Mouse (Mus musculus): ENCODE measurements at regions not wholly inside any gene's neighbourhood (a gene's known extent, or its start where the extent isn't known, plus 50 kb on each side); places are given as distances from the start of the nearest gene placed in this dataset.
"Not testable (repeated sequence)": the region's sequence is repeated elsewhere in the genome, so short reads cannot be mapped to it uniquely, and the experiment has no call there.

DNA sequence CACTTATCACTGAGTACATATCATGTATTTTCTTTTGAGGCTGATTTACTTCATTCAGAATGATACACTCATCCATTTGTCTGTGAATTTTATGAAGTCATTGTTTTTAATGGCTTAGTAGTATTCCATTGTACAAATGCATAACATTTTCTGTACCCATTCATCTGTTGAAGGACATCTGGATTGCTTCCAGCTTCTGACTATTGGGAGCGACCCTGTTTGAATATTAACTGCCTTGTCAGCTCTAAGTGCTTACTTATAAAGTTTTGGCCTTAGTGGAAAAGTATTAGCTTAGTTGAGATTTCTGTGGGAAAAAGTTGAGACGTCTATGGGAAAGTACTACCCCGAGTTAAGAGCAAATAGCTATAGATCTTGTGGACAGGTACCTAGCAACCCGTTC is 120.4 kb downstream of the Hnmt start:
- no peak for DNase-seq (ENCODE audit: low read depth, low spot score)

DNA sequence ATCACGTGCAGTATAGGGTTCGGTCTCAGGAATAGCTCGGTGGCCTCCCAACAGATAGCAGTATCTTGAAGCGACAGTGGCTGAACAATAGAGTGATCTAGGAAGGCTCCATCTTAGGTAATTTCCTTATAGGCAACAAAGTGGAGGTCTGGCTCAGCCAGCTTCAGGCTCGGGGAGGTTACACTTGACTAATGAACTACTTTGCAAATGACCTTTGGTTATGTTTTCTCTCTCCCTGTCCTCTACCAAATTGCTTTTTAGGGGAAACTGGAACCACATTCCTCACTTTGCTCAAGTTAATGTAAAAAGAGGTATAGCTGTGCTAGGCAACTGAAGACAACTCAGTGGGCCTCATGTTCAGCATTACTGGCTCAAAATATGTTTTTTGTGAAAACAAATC is 122.3 kb downstream of the Hnmt start:
- no peak for DNase-seq (ENCODE audit: low read depth, low spot score)

DNA sequence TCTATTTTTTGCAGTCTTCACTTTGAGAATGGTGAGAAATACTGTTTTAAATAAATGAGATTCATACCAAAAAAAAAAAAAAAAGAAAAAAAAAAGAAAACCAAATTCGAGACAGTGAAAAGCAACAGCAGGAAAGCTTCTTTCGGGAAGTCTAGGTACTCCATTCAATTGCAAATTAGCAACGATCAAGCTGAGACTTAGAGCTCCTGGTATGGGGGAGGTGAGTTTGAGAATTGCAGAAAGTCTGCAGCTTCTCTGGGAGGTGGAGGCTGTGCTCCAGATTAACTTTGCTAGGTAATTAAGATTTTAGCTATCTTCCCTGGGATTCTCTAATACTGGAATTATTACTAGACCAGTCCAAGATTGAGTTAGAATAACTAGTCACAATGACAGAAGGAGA is 140.4 kb downstream of the Hnmt start:
- peak; percentile 72 for DNase-seq (ENCODE audit: low read depth, low spot score)

DNA sequence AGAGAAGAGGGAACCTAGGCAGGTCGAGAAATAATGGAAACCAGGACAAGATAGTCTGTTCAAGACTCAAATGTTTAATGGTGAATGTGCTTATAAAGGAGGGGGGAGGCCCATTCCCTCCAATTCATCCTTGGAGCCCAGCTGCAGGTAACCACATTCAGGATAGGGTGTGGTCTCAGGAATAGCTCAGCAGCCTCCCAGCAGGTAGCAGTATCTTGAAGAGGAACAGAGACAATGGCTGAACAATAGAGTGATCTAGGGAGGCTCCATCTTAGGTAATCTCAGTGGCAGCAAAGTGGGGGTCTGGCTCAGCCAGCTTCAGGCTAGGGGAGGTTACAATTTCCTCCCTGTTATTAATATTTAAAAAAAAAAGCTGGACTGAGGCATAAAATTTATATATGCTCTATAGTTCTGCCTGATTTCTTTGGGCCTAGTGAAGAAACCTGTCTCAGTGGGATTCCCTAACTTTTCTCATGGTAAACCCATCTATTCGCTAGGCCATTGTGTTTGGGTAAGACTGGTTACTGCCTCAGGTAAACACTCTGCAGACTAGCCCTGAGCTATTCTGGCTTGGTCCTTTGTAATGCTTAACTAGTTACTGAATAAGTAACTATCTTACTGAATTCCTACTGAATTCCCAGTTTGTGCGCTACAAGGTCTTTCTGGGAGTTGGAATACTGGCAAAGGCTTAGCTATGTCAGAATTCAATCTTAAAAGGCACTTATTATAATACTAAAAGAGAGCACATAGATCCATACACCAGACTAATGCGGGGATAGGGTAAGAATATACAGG is 142.1 kb downstream of the Hnmt start:
- peak; percentile 82 for DNase-seq (ENCODE audit: low read depth, low spot score)

DNA sequence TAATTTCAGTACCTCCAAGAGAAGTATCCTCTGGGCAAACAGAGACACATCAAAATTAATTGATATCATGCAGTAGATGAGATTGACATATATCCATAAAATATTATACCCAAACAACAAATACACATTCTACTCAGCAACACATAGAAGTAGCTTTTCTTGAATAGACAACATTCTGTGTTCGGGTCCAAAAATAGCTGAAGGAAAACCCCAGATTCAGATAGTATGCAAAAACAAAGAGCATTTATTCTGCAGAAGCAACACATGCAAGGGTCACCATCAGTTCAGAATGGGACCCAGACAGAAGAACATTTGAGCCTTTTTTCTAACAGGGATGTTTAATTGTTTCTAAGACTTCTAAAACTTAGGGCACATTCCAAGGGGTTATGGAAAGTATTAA is 150.1 kb downstream of the Hnmt start:
- no peak for DNase-seq (ENCODE audit: low read depth, low spot score)

DNA sequence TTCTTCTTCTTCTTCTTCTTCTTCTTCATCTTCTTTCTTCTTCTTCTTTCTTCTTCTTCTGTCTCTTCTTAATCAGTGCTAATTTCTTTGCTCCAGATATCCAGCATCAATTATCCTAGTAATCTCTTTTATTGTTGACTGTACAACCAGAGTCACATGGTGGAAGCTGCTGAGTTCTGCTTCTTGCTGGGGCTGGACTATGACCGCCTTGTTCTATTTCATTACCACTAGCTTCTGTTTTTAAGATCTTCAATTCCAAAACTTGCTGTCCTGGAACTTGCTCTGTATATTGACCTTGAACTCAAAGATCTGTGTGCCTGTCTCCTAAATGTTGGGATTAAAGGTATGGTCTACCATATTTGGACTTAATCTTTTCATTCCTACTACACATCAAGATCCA is 152.2 kb downstream of the Hnmt start:
- DNase-seq (ENCODE audit: low read depth, low spot score), result no peak

DNA sequence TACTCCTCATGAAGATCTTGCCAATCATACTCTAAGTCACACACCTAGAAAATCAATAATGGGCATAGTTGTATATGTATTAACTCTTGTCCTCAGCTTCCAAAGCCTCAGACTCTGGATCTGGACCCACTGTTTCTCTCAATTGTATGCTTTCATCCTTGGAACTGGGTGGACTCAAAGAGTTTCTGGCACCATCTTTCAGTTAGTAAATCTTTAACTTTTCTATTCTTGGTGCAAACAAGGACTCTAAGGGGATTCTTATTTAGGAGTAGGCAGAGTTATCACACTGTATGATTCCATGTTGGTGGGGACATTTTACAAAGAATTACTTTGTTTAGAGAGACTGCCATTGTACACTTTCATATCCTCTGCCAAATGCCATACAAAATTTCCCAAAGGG is 156.0 kb downstream of the Hnmt start:
- DNase-seq (ENCODE audit: low read depth, low spot score), result no peak

DNA sequence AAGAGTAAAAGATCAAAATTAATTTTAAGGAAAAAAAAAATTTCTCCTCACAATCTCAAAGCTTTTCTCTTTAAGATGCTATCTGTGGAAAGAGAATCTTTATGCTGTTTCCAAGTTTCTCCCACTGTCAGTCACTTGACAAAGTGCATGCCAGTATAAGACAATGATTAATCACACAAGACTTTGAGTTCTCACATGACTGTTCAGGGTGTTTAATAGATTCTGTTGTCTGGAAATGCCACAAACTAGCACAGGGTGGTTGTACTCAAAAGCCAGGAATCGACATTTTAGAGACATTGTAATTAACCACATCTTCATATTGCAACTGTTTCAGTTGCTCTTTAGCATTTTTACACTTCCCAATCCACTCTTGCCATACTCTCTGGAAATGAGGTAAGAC is 181.8 kb downstream of the Hnmt start:
- DNase-seq (ENCODE audit: low read depth, low spot score), result no peak

DNA sequence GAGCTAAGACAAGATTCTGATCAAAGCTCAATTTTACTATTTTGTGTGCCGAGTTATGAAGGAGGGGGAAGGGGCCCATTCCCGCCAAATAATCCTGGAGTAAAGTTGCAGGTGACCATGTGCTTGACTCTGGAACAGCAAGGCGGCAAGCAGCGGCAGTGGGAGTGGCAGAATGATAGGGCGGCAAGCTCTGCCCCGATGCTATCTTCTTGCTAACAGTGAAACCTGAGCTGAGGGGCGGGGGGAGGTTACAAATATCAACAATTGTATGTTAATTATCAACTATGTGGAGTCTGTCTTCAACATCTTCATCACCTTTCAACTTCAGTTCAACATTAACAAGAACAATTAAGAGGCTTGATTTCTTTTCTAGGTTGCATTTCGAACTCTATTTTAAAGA is 182.9 kb downstream of the Hnmt start:
- peak; percentile 9 for DNase-seq (ENCODE audit: low read depth, low spot score)

DNA sequence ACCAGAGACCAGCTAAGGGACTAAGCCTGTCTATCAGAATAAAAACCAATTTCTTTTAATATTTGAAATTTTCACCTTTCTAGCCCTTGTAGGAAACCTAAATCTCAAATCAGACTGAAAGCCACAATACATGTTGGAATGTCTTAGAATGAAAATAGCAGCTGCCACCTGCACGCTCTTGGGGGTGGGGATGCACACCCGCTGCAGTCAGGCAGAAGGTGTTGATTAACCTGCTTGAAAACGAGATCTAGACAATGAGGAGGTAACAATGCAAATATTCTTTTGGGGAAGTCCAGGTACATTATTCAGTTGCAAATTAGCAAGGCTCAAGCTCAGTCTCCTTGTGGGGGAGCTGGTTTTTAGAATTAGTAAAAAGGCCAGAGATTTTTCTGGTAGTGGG is 186.9 kb downstream of the Hnmt start:
- DNase-seq (ENCODE audit: low read depth, low spot score), result not testable (repeated sequence)
